Mouse (Mus musculus) stomach, postnatal 0 days (tissue): Measurements from ENCODE around the gene Emp2.

ENCODE experiments used
- CTCF ChIP-seq: IDR thresholded peaks from 2 replicates; pipeline ENCODE4 v1.5.1; 2016; ENCODE audit warnings: antibody characterized with exemption, low read depth, mild to moderate bottlenecking, moderate library complexity
- EP300 ChIP-seq: optimal IDR thresholded peaks from 2 replicates; pipeline ENCODE3; 2016; ENCODE audit warnings: antibody characterized with exemption

GRCm38 (mm10) chr16:10337422-10338197 lies 23.8 kb upstream of the Emp2 start:
- TF ChIP-seq CTCF (no peak), EP300 (no peak)
